Mouse (Mus musculus) limb, embryonic 14.5 days (tissue): Measurements from ENCODE around the gene Nrbf2. TPM values are rescaled to one million over a fixed set of nuclear protein-coding genes. Genes with fewer than 3 reads are reported as not detected.

ENCODE experiments used
- ATAC-seq: fragments of 200-750 bp; cut with Nextera tagmentation; 2 replicates; pipeline ENCODE4 v1.8.0; 2017; ENCODE audit warnings: low read depth, moderate number of reproducible peaks, moderate TSS enrichment; ENCODE audit not compliant: low FRiP score
- DNase-seq: peaks from one replicate; pipeline ENCODE4 v3.0.0-alpha.2; 2015; ENCODE audit warnings: low spot score
- H3K27ac ChIP-seq: fragments of 300-500 bp; sonication (generic); replicated peaks from 2 replicates; pipeline ENCODE4 v1.5.1; 2014; ENCODE audit warnings: low read depth, mild to moderate bottlenecking, low read length, moderate library complexity, mixed read lengths
- H3K27me3 ChIP-seq: fragments of 300-500 bp; sonication (generic); 2 replicates; pipeline ENCODE4 v1.6.1; 2014; ENCODE audit warnings: low read length, mixed read lengths; ENCODE audit not compliant: control insufficient read depth, insufficient read depth
- H3K36me3 ChIP-seq: fragments of 300-500 bp; sonication (generic); 2 replicates; pipeline ENCODE4 v1.6.1; 2014; ENCODE audit warnings: mild to moderate bottlenecking, low read length, moderate library complexity, mixed read lengths; ENCODE audit not compliant: control insufficient read depth, insufficient read depth
- H3K4me1 ChIP-seq: fragments of 300-500 bp; sonication (generic); 2 replicates; pipeline ENCODE4 v1.6.1; 2014; ENCODE audit warnings: antibody characterized with exemption, low read length, mixed read lengths; ENCODE audit not compliant: control insufficient read depth, insufficient read depth
- H3K4me2 ChIP-seq: fragments of 300-500 bp; sonication (generic); replicated peaks from 2 replicates; pipeline ENCODE4 v1.6.1; 2014; ENCODE audit warnings: low read depth, mild to moderate bottlenecking, low read length, moderate library complexity; ENCODE audit not compliant: severe bottlenecking
- H3K4me3 ChIP-seq: fragments of 300-500 bp; sonication (generic); replicated peaks from 2 replicates; pipeline ENCODE4 v1.5.1; 2014; ENCODE audit warnings: low read length
- H3K9ac ChIP-seq: fragments of 300-500 bp; sonication (generic); 2 replicates; pipeline ENCODE4 v1.6.1; 2014; ENCODE audit warnings: mild to moderate bottlenecking, low read depth, low read length, moderate library complexity; ENCODE audit not compliant: severe bottlenecking
- H3K9me3 ChIP-seq: fragments of 300-500 bp; sonication (generic); 2 replicates; pipeline ENCODE4 v1.6.1; 2016; ENCODE audit warnings: low read length; ENCODE audit not compliant: control insufficient read depth
- POLR2A ChIP-seq: fragments of 200-500 bp; IDR thresholded peaks from 2 replicates; pipeline ENCODE4 v1.8.0; 2012; ENCODE audit warnings: inconsistent platforms, mild to moderate bottlenecking, moderate library complexity, borderline replicate concordance; ENCODE audit not compliant: insufficient read depth, insufficient read length; ENCODE audit errors: extremely low read depth
- WGBS: fragments of 180-500 bp; shearing (Covaris S2); extraction: QIAGEN DNeasy Blood & Tissue Kit; methylation state at CpG from one replicate; pipeline ENCODE4 v1.1.7; 2014; 5-methylcytosine and 5-hydroxymethylcytosine counted together
- polyA plus RNA-seq, 2 experiments: library from polyadenylated mRNA; depleted of rRNA in 1 of 2; stranded (reverse) in 1 of 2; unstranded in 1 of 2; fragments of >200 nt; fragmentation: Nextera tagmentation in 1 of 2; extraction: Ambion mirVana in 1 of 2; gene quantifications; 2 replicates each; pipeline versions ENCODE4 v1.2.1 to v1.2.3; 2012 to 2014

Gene Nrbf2
- polyA plus RNA-seq, 2 experiments = 16.8 to 38.7 TPM

- 62% methylated on average over 2 of the region's 2 CpGs for WGBS
- H3K36me3 ChIP-seq = no peaks in the 10 kb centered on the region
- H3K4me1 ChIP-seq = peaks cover 14% of the 10 kb centered on the region
- H3K27ac ChIP-seq = no peak overlapping the region
- no peak overlapping the region for H3K9ac ChIP-seq
- no peaks in the 10 kb centered on the region for H3K27me3 ChIP-seq
- H3K4me2 ChIP-seq = no peak overlapping the region
- ATAC-seq (no peak), DNase-seq (no peak)
- H3K4me3 ChIP-seq = no peak overlapping the region
- no peaks in the 10 kb centered on the region for H3K9me3 ChIP-seq
- no peak for TF ChIP-seq POLR2A
These were observed 2.6 kb downstream of the Nrbf2 start for GRCm38 (mm10) chr10:67282531-67282930.

- no peak overlapping the region for H3K4me3 ChIP-seq
- DNase-seq (no peak), ATAC-seq (no peak)
- no peak overlapping the region for H3K27ac ChIP-seq
- H3K36me3 ChIP-seq = no peaks in the 10 kb centered on the region
- no peaks in the 10 kb centered on the region for H3K9me3 ChIP-seq
- no peak overlapping the region for H3K9ac ChIP-seq
- TF ChIP-seq POLR2A = no peak
- H3K4me2 ChIP-seq = no peak overlapping the region
- WGBS = 75% methylated on average over 8 of the region's 8 CpGs
- no peaks in the 10 kb centered on the region for H3K27me3 ChIP-seq
- peaks cover 14% of the 10 kb centered on the region for H3K4me1 ChIP-seq
These were observed 3.3 kb downstream of the Nrbf2 start for GRCm38 (mm10) chr10:67281852-67282251.

- Histone ChIP-seq H3K27me3 (no peaks in the 10 kb centered on the region), H3K4me1 (no peaks in the 10 kb centered on the region)
- no peak for TF ChIP-seq POLR2A
These were observed 9.2 kb downstream of the Nrbf2 start for GRCm38 (mm10) chr10:67275916-67276315.

GRCm38 (mm10) chr10:67264852-67265251, 20.3 kb downstream of the Nrbf2 start:
- no peaks in the 10 kb centered on the region for H3K9me3 ChIP-seq
- no peak for TF ChIP-seq POLR2A
- no peak overlapping the region for H3K4me3 ChIP-seq
- no peak overlapping the region for H3K27ac ChIP-seq
- H3K9ac ChIP-seq = no peak overlapping the region
- H3K4me1 ChIP-seq = no peaks in the 10 kb centered on the region
- H3K27me3 ChIP-seq = no peaks in the 10 kb centered on the region
- peaks cover 36% of the 10 kb centered on the region for H3K36me3 ChIP-seq
- DNase-seq (peak; percentile 52), ATAC-seq (no peak)
- WGBS = 36% methylated on average over 1 of the region's 1 CpGs
- H3K4me2 ChIP-seq = no peak overlapping the region

More at GRCm38 (mm10) chr10:67275916-67276315, 9.2 kb downstream of the Nrbf2 start:
- Histone ChIP-seq H3K36me3 (peaks cover 32% of the 10 kb centered on the region), H3K9ac (no peak overlapping the region), H3K9me3 (no peaks in the 10 kb centered on the region), H3K4me2 (no peak overlapping the region), H3K27ac (no peak overlapping the region), H3K4me3 (no peak overlapping the region)
- ATAC-seq = no peak
- DNase-seq = no peak

GRCm38 (mm10) chr10:67253115-67253514, 32.0 kb downstream of the Nrbf2 start:
- no peak for ATAC-seq
- no peak overlapping the region for H3K4me2 ChIP-seq
- no peaks in the 10 kb centered on the region for H3K9me3 ChIP-seq
- TF ChIP-seq POLR2A = no peak
- no peaks in the 10 kb centered on the region for H3K4me1 ChIP-seq
- WGBS = 88% methylated on average over 1 of the region's 1 CpGs
- no peak overlapping the region for H3K9ac ChIP-seq
- H3K36me3 ChIP-seq = peaks cover 70% of the 10 kb centered on the region
- no peak overlapping the region for H3K4me3 ChIP-seq
- no peak overlapping the region for H3K27ac ChIP-seq
- H3K27me3 ChIP-seq = no peaks in the 10 kb centered on the region
- no peak for DNase-seq

GRCm38 (mm10) chr10:67252353-67252752, 32.8 kb downstream of the Nrbf2 start:
- Histone ChIP-seq H3K4me1 (no peaks in the 10 kb centered on the region), H3K27me3 (no peaks in the 10 kb centered on the region), H3K9me3 (no peaks in the 10 kb centered on the region), H3K36me3 (peaks cover 76% of the 10 kb centered on the region), H3K4me2 (no peak overlapping the region), H3K4me3 (no peak overlapping the region), H3K9ac (no peak overlapping the region), H3K27ac (no peak overlapping the region)
- 57% methylated on average over 5 of the region's 5 CpGs for WGBS
- DNase-seq = no peak
- ATAC-seq = no peak
- no peak for TF ChIP-seq POLR2A
